Mouse (Mus musculus) embryonic fibroblast, embryonic 13.5 days (primary cell): ENCODE results near the gene Arl2.

Source experiments
- CTCF ChIP-seq: IDR thresholded peaks from 2 replicates; pipeline ENCODE4 v1.5.1; 2011; ENCODE audit warnings: mild to moderate bottlenecking, control low read depth, low read length, moderate library complexity, borderline replicate concordance; ENCODE audit not compliant: insufficient read depth
- POLR2A ChIP-seq: IDR thresholded peaks from 2 replicates; pipeline ENCODE4 v1.6.1; 2011; ENCODE audit warnings: low read depth, mild to moderate bottlenecking, control low read depth, low read length, moderate library complexity

GRCm38 (mm10) chr19:6144842-6145241 is 3.5 kb upstream of the Arl2 start:
- TF ChIP-seq POLR2A (no peak), CTCF (no peak)
